Mouse (Mus musculus): ENCODE measurements at regions not wholly inside any gene's neighbourhood (a gene's known extent, or its start where the extent isn't known, plus 50 kb on each side); places are given as distances from the start of the nearest gene placed in this dataset.
A peak's percentile ranks its signal among the peaks of the same experiment; 100 is the strongest.

DNA sequence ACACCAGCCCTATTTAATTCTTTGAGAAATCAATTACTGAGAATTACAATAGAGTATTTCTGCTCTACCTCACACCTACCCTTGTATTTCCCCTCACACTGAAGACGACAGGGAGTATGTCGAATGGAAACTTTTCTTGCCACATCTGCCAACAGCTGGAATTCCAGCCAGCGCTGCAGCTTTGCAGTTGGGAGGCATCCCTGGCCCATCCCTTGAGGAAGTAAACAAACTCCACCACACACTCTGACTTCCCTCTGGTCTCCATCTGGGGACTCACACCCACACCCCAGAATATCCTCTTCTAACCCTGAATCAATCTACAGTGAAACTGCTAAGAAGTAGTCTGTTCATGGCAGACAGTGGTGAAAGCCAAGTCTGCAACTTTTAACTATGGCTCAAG, 630.9 kb downstream of the Gm826 start:
- Histone ChIP-seq H3K4me3 (no peak overlapping the region), H3K27me3 (replicated peaks) (no peaks in the 10 kb centered on the region), H3K36me3 (no peaks in the 10 kb centered on the region), H3K9ac (no peak overlapping the region), H3K4me2 (no peak overlapping the region), H3K4me1 (peaks cover 6% of the 10 kb centered on the region; the same call in 1 of the 2 replicates), H3K27ac (replicated peaks) (no peak overlapping the region), H3K9me3 (peaks cover 12% of the 10 kb centered on the region; the same call in 1 of the 2 replicates)
- no peak for ATAC-seq (ENCODE audit: extremely low read depth, insufficient number of reproducible peaks, low FRiP score, low TSS enrichment)
- 46% methylated on average over 3 of the region's 3 CpGs for WGBS

DNA sequence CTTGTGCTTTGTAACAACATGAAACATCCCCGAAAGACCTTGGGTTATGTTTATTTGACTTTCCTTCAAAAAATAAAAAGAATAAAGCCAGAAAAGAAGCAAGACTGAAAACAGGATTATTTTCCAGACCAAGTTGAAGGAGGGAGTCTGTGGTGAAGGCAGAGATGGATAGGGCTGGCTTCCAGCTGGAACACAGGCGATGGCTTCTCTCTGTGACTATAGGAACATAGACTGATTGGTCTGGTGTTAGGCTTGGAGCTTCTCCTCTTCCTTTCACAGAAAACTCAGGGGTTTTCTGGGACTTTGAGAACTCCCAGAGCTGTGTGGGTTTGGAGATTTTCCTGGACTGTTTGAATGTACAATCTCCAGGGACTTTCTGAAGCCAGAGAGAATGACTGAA, 625.8 kb downstream of the Gm826 start:
- no peak for ATAC-seq (ENCODE audit: extremely low read depth, insufficient number of reproducible peaks, low FRiP score, low TSS enrichment)
- Histone ChIP-seq H3K4me1 (peaks cover 4% of the 10 kb centered on the region; the same call in 1 of the 2 replicates), H3K9ac (no peak overlapping the region), H3K9me3 (no peaks in the 10 kb centered on the region), H3K27ac (replicated peaks) (no peak overlapping the region), H3K27me3 (replicated peaks) (no peaks in the 10 kb centered on the region), H3K4me2 (no peak overlapping the region), H3K36me3 (no peaks in the 10 kb centered on the region), H3K4me3 (no peak overlapping the region)
- 79% methylated on average over 2 of the region's 2 CpGs for WGBS

DNA sequence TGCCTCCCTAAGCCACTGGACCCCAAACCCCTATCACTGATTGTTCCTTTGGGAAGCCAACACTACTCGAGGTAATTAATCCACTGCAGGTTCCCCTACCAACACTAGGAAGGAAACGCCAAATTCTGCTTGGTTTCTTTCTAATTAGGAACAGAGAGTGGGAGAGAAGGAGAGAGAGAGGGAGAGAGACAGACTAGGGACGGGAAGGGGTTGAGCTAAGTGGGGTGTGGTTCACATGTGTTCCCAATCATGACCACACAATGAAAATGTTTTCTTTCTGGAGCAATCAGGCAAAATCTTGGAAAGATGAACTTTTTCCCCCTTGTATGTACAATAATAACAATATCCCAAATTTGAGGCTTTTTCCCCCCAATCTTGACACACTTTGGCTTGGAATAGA, 619.3 kb downstream of the Gm826 start:
- no peaks in the 10 kb centered on the region for H3K9me3 ChIP-seq
- no peaks in the 10 kb centered on the region for H3K36me3 ChIP-seq
- H3K4me2 ChIP-seq = no peak overlapping the region
- ATAC-seq (ENCODE audit: extremely low read depth, insufficient number of reproducible peaks, low FRiP score, low TSS enrichment) = no peak
- H3K9ac ChIP-seq = no peak overlapping the region
- no peaks in the 10 kb centered on the region for H3K4me1 ChIP-seq
- H3K27ac ChIP-seq (replicated peaks) = no peak overlapping the region
- 58% methylated on average over 3 of the region's 3 CpGs for WGBS
- no peak overlapping the region for H3K4me3 ChIP-seq
- H3K27me3 ChIP-seq (replicated peaks) = no peaks in the 10 kb centered on the region

DNA sequence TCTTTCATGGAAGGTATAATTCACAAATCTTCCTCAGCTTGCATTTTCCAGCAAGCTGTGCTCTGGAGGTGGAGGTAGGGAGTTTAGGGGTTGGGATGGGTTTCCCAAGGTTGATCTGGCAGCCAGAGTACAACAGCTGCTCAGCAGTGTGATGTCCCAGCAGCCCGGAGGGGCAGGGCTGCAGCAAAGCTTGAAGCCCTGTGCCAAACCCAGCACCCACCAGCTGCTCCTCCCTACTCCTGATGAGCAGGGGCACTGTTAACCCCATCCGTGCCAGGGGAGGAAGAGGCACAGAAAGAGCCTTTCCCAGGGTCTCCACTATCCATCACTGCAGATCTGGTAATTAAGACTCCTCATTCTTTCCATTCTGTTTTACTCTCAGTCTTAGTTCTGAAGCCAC, 615.2 kb downstream of the Gm826 start:
- Histone ChIP-seq H3K36me3 (no peaks in the 10 kb centered on the region), H3K9me3 (peaks cover 3% of the 10 kb centered on the region; the same call in 1 of the 2 replicates), H3K4me1 (no peaks in the 10 kb centered on the region), H3K27ac (replicated peaks) (no peak overlapping the region), H3K9ac (no peak overlapping the region), H3K4me3 (no peak overlapping the region), H3K4me2 (no peak overlapping the region), H3K27me3 (replicated peaks) (no peaks in the 10 kb centered on the region)
- WGBS = 50% methylated on average over 2 of the region's 2 CpGs
- ATAC-seq (ENCODE audit: extremely low read depth, insufficient number of reproducible peaks, low FRiP score, low TSS enrichment) = no peak

DNA sequence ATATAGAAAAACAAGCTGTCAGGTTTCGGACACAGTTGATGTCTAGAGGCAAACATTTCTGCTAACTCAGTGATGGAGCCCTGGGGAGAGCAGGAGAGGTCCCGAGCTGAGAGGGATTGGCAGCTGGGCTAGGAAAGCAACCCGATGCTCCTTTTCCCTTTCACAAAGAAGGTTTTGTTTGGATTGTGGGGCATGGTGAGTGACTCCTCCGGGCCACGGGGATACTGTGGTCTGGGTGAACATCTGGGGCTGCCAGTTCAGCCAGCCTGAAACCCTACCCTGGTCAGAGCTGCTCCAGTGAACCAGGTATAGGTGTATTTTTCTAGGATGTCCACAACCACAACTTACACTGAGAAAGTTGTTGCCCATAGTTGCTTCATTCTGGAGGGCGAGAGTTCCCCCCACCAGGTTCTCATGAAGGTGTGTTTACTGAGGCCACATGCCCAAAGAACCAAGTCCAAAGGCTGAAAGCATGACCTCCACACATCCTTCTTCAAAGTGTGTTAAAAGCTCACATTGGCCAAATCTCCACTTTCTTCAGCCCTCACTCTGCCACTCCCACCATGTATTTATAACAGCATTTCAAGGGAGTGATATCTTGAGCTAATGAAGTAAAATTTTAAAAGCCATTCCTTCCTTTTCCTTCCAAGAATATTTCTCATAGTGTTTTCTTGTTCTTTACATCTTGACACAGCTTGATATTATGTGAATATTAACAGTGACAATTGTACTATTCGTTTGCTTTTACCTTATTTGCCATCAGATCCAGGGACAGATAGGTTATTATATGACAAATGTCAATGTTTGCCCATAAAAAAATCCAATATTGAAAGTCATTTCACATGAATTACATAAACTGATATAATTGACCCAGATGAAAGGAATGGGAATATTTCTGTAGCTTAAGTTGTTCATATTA, 608.5 kb downstream of the Gm826 start:
- H3K4me1 ChIP-seq = peaks cover 28% of the 10 kb centered on the region
- no peak overlapping the region for H3K4me2 ChIP-seq
- peaks cover 3% of the 10 kb centered on the region; the same call in 1 of the 2 replicates for H3K9me3 ChIP-seq
- WGBS = 47% methylated on average over 7 of the region's 7 CpGs
- H3K36me3 ChIP-seq = no peaks in the 10 kb centered on the region
- H3K9ac ChIP-seq = no peak overlapping the region
- H3K4me3 ChIP-seq = no peak overlapping the region
- ATAC-seq (ENCODE audit: extremely low read depth, insufficient number of reproducible peaks, low FRiP score, low TSS enrichment) = no peak
- H3K27me3 ChIP-seq (replicated peaks) = no peaks in the 10 kb centered on the region
- no peak overlapping the region for H3K27ac ChIP-seq (replicated peaks)

DNA sequence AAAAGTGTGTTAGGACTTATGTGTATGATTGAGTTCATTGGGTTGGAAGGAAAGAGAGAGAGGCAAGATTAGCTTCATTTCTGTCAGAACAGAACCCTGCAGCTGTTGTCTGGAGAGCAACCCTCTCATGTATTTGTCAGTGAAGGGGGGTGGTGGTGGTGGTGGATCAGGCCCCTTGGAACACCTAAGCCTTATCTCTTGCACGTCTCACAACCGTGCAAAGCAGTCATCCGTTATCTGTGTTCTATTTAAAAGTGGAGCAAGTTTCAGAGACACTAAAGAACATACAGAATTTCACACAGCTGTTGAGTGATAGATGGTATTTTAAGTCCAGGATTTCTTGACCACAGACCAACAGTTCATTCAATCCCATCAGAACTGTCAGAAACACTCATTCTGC, 604.7 kb downstream of the Gm826 start:
- Histone ChIP-seq H3K27me3 (replicated peaks) (no peaks in the 10 kb centered on the region), H3K4me2 (no peak overlapping the region), H3K4me3 (no peak overlapping the region), H3K36me3 (no peaks in the 10 kb centered on the region), H3K27ac (replicated peaks) (peak overlapping the region; percentile 36; the same call in 1 of the 2 replicates), H3K9ac (no peak overlapping the region), H3K4me1 (peaks cover 46% of the 10 kb centered on the region), H3K9me3 (no peaks in the 10 kb centered on the region)
- 18% methylated on average over 3 of the region's 3 CpGs for WGBS
- ATAC-seq (ENCODE audit: extremely low read depth, insufficient number of reproducible peaks, low FRiP score, low TSS enrichment) = no peak; the same call in 1 of the 2 replicates

DNA sequence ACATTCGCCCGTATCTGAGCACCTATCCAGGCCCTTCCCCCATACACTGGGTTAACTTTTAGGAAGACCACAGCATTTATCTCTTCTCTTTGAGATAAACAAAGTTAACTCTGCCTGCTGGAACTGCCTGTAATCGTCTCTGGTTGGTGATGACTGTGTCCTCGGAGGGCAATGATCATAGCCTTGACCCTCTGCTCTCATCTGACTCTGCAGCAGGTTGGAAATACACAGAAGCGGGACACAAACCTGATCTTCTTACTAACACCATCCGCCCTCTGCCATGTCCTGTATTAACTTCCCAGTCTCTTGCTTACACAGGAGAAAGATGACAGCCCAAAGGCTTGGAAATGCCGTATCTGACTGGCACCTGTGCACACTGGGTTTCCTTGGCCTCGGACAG, 603.7 kb downstream of the Gm826 start:
- Histone ChIP-seq H3K36me3 (no peaks in the 10 kb centered on the region), H3K9me3 (no peaks in the 10 kb centered on the region), H3K4me1 (peaks cover 46% of the 10 kb centered on the region), H3K4me2 (no peak overlapping the region), H3K27ac (replicated peaks) (peak overlapping the region; percentile 32; the same call in 1 of the 2 replicates), H3K4me3 (no peak overlapping the region), H3K27me3 (replicated peaks) (no peaks in the 10 kb centered on the region), H3K9ac (no peak overlapping the region)
- WGBS = 61% methylated on average over 8 of the region's 8 CpGs
- ATAC-seq (ENCODE audit: extremely low read depth, insufficient number of reproducible peaks, low FRiP score, low TSS enrichment) = no peak

DNA sequence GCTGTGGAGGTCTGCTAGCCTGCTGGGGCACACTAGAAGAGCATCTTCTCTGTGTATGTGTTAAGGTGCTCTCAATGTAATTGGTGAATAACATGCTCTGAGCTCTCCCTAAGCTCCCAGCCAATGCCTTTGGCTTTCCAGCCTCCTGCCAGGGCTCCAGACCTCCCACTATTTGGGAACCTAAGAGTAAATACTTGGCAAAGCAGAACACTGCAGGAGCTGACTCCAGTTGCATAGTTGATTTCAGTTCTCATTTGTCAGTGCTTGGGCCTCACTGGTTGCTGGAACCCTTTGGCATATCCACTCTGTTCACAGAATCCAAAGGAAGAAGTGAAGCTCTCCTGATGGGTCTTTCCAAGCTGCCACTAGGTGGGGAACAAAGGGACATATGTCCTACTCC, 602.7 kb downstream of the Gm826 start:
- Histone ChIP-seq H3K9ac (no peak overlapping the region), H3K4me2 (no peak overlapping the region), H3K9me3 (no peaks in the 10 kb centered on the region), H3K36me3 (no peaks in the 10 kb centered on the region), H3K4me3 (no peak overlapping the region), H3K4me1 (peaks cover 46% of the 10 kb centered on the region), H3K27me3 (replicated peaks) (no peaks in the 10 kb centered on the region), H3K27ac (replicated peaks) (no peak overlapping the region)
- no peak for ATAC-seq (ENCODE audit: extremely low read depth, insufficient number of reproducible peaks, low FRiP score, low TSS enrichment)

DNA sequence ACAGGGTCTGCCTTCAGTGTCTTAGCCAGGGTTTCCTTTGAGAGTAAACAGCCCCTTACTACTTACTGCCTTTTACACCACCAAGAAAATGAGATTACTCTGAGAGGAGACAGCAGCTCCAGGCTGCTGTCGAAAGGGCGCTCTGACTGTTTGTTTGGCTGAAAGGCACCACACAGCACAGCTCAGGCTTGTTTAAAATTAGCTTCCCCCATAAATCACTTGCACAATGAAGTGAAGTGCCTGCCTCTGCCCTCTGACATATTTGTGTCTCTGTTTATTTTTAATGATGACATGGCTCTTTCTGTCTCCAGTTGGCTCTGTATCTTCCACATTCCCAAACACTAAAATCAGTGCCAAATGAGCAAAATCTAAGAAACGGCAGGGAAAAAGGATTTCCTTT, 601.5 kb downstream of the Gm826 start:
- no peak overlapping the region for H3K4me3 ChIP-seq
- H3K4me1 ChIP-seq = peaks cover 46% of the 10 kb centered on the region
- H3K9me3 ChIP-seq = no peaks in the 10 kb centered on the region
- peak overlapping the region; percentile 50 for H3K9ac ChIP-seq
- H3K27me3 ChIP-seq (replicated peaks) = no peaks in the 10 kb centered on the region
- WGBS = 19% methylated on average over 3 of the region's 3 CpGs
- no peak for ATAC-seq (ENCODE audit: extremely low read depth, insufficient number of reproducible peaks, low FRiP score, low TSS enrichment)
- H3K4me2 ChIP-seq = no peak overlapping the region
- H3K36me3 ChIP-seq = no peaks in the 10 kb centered on the region
- H3K27ac ChIP-seq (replicated peaks) = peak overlapping the region; percentile 85

DNA sequence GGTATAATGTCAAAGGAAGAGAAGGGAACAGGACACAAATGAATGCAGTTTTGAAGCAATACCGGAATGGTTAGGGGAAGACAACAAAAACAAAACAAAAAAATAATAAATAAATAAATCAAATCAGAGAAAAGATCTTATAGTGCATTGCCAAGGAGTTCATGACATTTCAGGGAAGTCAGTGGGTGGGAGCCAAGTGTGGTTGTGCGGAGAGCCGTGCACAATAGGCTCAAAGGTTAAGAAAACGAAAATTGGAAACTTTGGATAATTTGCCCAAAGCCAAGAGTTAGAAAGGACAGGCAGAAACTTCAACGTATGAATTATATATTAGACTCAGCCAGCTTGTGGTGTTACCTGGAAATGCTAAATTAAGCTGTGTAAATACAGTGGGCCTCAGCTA, 599.4 kb downstream of the Gm826 start:
- Histone ChIP-seq H3K36me3 (no peaks in the 10 kb centered on the region), H3K9ac (no peak overlapping the region), H3K27ac (replicated peaks) (no peak overlapping the region), H3K4me3 (no peak overlapping the region), H3K4me2 (no peak overlapping the region), H3K9me3 (no peaks in the 10 kb centered on the region), H3K4me1 (peaks cover 26% of the 10 kb centered on the region), H3K27me3 (replicated peaks) (no peaks in the 10 kb centered on the region)
- WGBS = 69% methylated on average over 5 of the region's 5 CpGs
- ATAC-seq (ENCODE audit: extremely low read depth, insufficient number of reproducible peaks, low FRiP score, low TSS enrichment) = no peak

DNA sequence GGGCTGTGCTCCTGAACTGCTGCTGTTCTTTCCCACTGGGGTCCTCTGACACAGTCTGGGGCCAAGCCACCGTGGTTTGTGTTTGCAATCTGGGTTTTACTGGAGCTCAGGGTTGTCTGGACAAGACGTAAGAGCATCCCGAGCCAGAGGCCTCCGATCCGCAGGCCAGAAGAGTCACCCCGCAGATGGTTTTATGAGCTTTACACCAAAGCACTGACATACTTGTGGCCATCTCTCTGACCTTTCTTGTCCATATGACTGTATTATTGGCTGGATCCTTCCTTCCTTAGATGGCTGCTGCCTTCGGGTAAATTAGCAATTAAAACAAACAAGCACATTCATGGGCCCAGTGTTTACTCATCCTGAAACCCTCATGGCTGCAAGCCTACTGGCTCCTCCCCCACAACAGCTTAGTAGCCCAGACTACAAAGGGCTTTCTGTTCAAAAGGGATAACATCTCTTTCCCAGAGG, 578.4 kb downstream of the Gm826 start:
- no peak overlapping the region for H3K4me2 ChIP-seq
- ATAC-seq (ENCODE audit: extremely low read depth, insufficient number of reproducible peaks, low FRiP score, low TSS enrichment) = no peak
- WGBS = 57% methylated on average over 7 of the region's 7 CpGs

DNA sequence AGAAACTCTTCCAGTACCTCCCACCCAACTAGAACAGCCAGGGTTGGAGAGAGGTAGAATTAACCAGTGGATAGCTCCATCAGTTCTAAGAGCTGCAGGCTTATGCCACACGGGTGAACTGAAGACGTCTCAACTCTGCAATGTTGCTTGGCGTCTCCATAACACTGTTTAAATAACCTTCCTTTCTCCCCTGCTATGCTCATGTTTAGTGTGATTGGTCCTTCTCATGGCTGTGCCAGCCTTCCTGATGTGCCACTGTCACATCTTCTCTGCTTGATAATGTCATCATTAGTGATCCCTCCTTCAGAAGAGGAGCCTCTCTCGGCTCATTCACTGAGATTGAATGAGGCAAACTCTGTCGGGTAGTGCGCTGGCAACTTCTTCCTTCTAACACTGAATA, 573.2 kb downstream of the Gm826 start:
- H3K27ac ChIP-seq (replicated peaks) = no peak overlapping the region
- no peaks in the 10 kb centered on the region for H3K27me3 ChIP-seq (replicated peaks)
- H3K4me1 ChIP-seq = no peaks in the 10 kb centered on the region
- H3K4me3 ChIP-seq = no peak overlapping the region
- H3K9me3 ChIP-seq = 0 out of 2 replicates have a peak, but pooled peaks cover 3% of the 10 kb centered on the region
- H3K9ac ChIP-seq = no peak overlapping the region
- 85% methylated on average over 6 of the region's 6 CpGs for WGBS
- H3K36me3 ChIP-seq = no peaks in the 10 kb centered on the region
- no peak overlapping the region for H3K4me2 ChIP-seq
- no peak for ATAC-seq (ENCODE audit: extremely low read depth, insufficient number of reproducible peaks, low FRiP score, low TSS enrichment)

More for the DNA sequence above, 578.4 kb downstream of the Gm826 start:
- no peak overlapping the region for H3K27ac ChIP-seq (replicated peaks)
- H3K27me3 ChIP-seq (replicated peaks) = no peaks in the 10 kb centered on the region
- 0 out of 2 replicates have a peak, but pooled peaks cover 3% of the 10 kb centered on the region for H3K9me3 ChIP-seq
- H3K4me1 ChIP-seq = no peaks in the 10 kb centered on the region
- no peaks in the 10 kb centered on the region for H3K36me3 ChIP-seq
- no peak overlapping the region for H3K4me3 ChIP-seq
- no peak overlapping the region for H3K9ac ChIP-seq
